Mouse (Mus musculus) kidney, embryonic 15.5 days (tissue): ENCODE results near the gene Cacnb4. TPM values are rescaled to one million over a fixed set of nuclear protein-coding genes. Genes with fewer than 3 reads are reported as not detected.

ENCODE experiments used
- ATAC-seq: fragments of 200-750 bp; cut with Nextera tagmentation; replicated peaks from 2 replicates; pipeline ENCODE4 v1.8.0; 2017; ENCODE audit warnings: moderate TSS enrichment; ENCODE audit not compliant: low FRiP score
- H3K27ac ChIP-seq: fragments of 300-500 bp; sonication (generic); 2 replicates; pipeline ENCODE4 v1.5.1; 2015; ENCODE audit warnings: mild to moderate bottlenecking, inconsistent platforms
- H3K27me3 ChIP-seq: fragments of 300-500 bp; sonication (generic); 2 replicates; pipeline ENCODE4 v1.6.1; 2015; ENCODE audit warnings: inconsistent platforms
- H3K36me3 ChIP-seq: fragments of 300-500 bp; sonication (generic); 2 replicates; pipeline ENCODE4 v1.6.1; 2015; ENCODE audit warnings: inconsistent platforms
- H3K4me1 ChIP-seq: fragments of 300-500 bp; sonication (generic); 2 replicates; pipeline ENCODE4 v1.6.1; 2015; ENCODE audit warnings: inconsistent platforms
- H3K4me2 ChIP-seq: fragments of 300-500 bp; sonication (generic); 2 replicates; pipeline ENCODE4 v1.6.1; 2015; ENCODE audit warnings: moderate library complexity, mild to moderate bottlenecking, inconsistent platforms
- H3K4me3 ChIP-seq: fragments of 300-500 bp; sonication (generic); replicated peaks from 2 replicates; pipeline ENCODE4 v1.5.1; 2015; ENCODE audit warnings: mild to moderate bottlenecking, inconsistent platforms
- H3K9ac ChIP-seq: fragments of 300-500 bp; sonication (generic); 2 replicates; pipeline ENCODE4 v1.6.1; 2015; ENCODE audit warnings: mild to moderate bottlenecking, inconsistent platforms
- H3K9me3 ChIP-seq: fragments of 300-500 bp; sonication (generic); replicated peaks from 2 replicates; pipeline ENCODE4 v1.6.1; 2016; ENCODE audit warnings: inconsistent platforms
- WGBS: fragments of 180-500 bp; shearing (Covaris S2); methylation state at CpG from one replicate; pipeline ENCODE4 v1.1.7; 2015; ENCODE audit warnings: mixed read lengths; 5-methylcytosine and 5-hydroxymethylcytosine counted together
- polyA plus RNA-seq: library from polyadenylated mRNA; unstranded; fragments of >200 nt; fragmentation: Nextera tagmentation; extraction: Ambion mirVana; gene quantifications from 2 replicates; pipeline ENCODE4 v1.2.1, GENCODE M21; 2015

Cacnb4 gene
- polyA plus RNA-seq, 1 experiment from 2014 or later: 3.7 TPM

GRCm38 (mm10) chr2:52423611-52424247 lies 252.9 kb downstream of the Cacnb4 start:
- H3K27me3 ChIP-seq: no peaks in the 10 kb centered on the region
- ATAC-seq: no peak
- peak overlapping the region; percentile 81 for H3K4me2 ChIP-seq
- H3K27ac ChIP-seq: peak overlapping the region; percentile 43; the same call in 1 of the 2 replicates
- peak overlapping the region; percentile 98 for H3K4me3 ChIP-seq
- no peaks in the 10 kb centered on the region for H3K36me3 ChIP-seq
- 1% methylated on average over 16 of the region's 16 CpGs for WGBS
- H3K9ac ChIP-seq: peak overlapping the region; percentile 94
- no peaks in the 10 kb centered on the region for H3K9me3 ChIP-seq
- peaks cover 43% of the 10 kb centered on the region for H3K4me1 ChIP-seq

DNA sequence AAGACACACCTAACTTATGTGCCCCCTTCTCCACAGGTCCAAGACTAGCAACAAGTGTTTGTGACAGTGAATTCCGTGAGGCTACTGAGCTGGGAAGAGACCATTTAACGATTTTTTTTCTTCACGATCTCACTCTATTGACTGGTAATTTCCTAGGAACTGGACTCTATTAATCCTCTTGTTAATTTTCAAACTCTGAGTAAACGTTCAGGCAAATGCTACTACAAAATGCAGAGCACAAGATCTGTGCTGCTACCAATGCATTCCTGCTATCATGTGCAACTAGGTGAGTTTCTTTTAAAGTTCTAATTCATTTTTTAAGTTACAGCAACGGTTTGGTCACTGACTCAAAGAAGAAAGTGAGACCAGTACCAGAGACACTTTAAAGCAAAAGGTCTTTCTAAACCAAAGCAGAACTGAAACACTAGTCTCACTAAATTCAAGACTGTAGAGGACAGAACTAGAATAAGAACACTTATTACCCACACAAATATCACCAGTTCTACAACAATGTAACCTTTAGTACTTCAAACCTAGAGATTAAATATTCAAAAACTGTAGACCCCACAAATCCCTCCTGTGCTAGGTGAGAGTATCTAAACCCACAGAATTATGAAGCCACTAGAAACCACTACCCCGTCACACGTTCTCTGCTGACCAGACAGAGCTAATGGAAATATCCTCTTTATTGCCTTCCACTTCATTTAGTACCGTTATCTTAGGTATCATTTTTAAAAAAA lies 253.6 kb downstream of the Cacnb4 start:
- peaks cover 43% of the 10 kb centered on the region for H3K4me1 ChIP-seq
- H3K27ac ChIP-seq: 0 out of 2 replicates have a peak overlapping the region, but pooled peaks have one; percentile 24
- no peaks in the 10 kb centered on the region for H3K36me3 ChIP-seq
- peak overlapping the region; percentile 81 for H3K4me2 ChIP-seq
- no peaks in the 10 kb centered on the region for H3K27me3 ChIP-seq
- no peak for ATAC-seq
- WGBS: 37% methylated on average over 8 of the region's 8 CpGs
- no peaks in the 10 kb centered on the region for H3K9me3 ChIP-seq
- H3K9ac ChIP-seq: peak overlapping the region; percentile 94; the same call in 1 of the 2 replicates
- H3K4me3 ChIP-seq: peak overlapping the region; percentile 98

- 50% methylated on average over 6 of the region's 6 CpGs for WGBS
- no peak overlapping the region for H3K9ac ChIP-seq
- peak overlapping the region; percentile 43; the same call in 1 of the 2 replicates for H3K27ac ChIP-seq
- H3K9me3 ChIP-seq: no peaks in the 10 kb centered on the region; the same call in 1 of the 2 replicates
- H3K36me3 ChIP-seq: peaks cover 9% of the 10 kb centered on the region
- H3K4me1 ChIP-seq: peaks cover 43% of the 10 kb centered on the region
- H3K27me3 ChIP-seq: no peaks in the 10 kb centered on the region
- H3K4me2 ChIP-seq: no peak overlapping the region; the same call in 1 of the 2 replicates
- no peak overlapping the region for H3K4me3 ChIP-seq
- ATAC-seq: no peak
Measured at GRCm38 (mm10) chr2:52421197-52421596, 255.4 kb downstream of the Cacnb4 start.

- Histone ChIP-seq H3K9me3 (no peaks in the 10 kb centered on the region; the same call in 1 of the 2 replicates), H3K27me3 (no peaks in the 10 kb centered on the region), H3K36me3 (peaks cover 20% of the 10 kb centered on the region), H3K4me1 (peaks cover 39% of the 10 kb centered on the region), H3K27ac (no peak overlapping the region), H3K4me3 (no peak overlapping the region), H3K4me2 (no peak overlapping the region), H3K9ac (no peak overlapping the region)
- 86% methylated on average over 7 of the region's 7 CpGs for WGBS
- no peak for ATAC-seq
Measured at GRCm38 (mm10) chr2:52420001-52420710, 256.5 kb downstream of the Cacnb4 start.

- WGBS: 75% methylated on average over 6 of the region's 6 CpGs
- no peaks in the 10 kb centered on the region; the same call in 1 of the 2 replicates for H3K9me3 ChIP-seq
- ATAC-seq: no peak
Measured at GRCm38 (mm10) chr2:52419295-52419694, 257.3 kb downstream of the Cacnb4 start.

DNA sequence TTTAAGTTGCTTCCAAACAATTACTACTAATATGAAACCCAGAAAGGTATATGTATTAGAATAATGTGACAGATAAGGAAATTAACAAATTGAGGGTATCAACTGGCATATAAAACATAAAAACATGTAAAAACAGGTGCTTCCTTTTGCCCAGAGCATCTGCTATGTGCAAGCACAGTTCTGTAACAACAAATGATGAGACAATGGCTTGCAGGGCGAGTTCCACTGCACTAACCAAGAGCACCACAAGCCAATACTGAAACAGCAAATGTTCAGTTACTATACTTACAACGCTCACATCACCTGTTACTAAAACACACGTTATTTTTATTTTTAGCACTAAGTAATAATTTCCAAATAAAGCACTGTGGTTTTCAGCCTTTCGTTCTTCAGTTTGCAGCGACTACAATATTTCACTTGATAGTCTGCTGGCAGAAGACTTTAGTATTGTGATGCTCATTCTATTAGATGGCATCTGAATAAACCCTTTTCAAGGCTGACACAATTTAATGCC lies 264.1 kb downstream of the Cacnb4 start:
- Histone ChIP-seq H3K4me2 (no peak overlapping the region), H3K36me3 (peaks cover 85% of the 10 kb centered on the region), H3K27ac (no peak overlapping the region), H3K4me1 (no peaks in the 10 kb centered on the region), H3K9ac (no peak overlapping the region), H3K9me3 (peaks cover 22% of the 10 kb centered on the region), H3K27me3 (no peaks in the 10 kb centered on the region), H3K4me3 (no peak overlapping the region)
- ATAC-seq: no peak
- 97% methylated on average over 5 of the region's 5 CpGs for WGBS

More at GRCm38 (mm10) chr2:52419295-52419694, 257.3 kb downstream of the Cacnb4 start:
- Histone ChIP-seq H3K36me3 (peaks cover 27% of the 10 kb centered on the region), H3K9ac (no peak overlapping the region), H3K4me2 (no peak overlapping the region), H3K27me3 (no peaks in the 10 kb centered on the region), H3K4me3 (no peak overlapping the region), H3K4me1 (peaks cover 39% of the 10 kb centered on the region), H3K27ac (no peak overlapping the region)

DNA sequence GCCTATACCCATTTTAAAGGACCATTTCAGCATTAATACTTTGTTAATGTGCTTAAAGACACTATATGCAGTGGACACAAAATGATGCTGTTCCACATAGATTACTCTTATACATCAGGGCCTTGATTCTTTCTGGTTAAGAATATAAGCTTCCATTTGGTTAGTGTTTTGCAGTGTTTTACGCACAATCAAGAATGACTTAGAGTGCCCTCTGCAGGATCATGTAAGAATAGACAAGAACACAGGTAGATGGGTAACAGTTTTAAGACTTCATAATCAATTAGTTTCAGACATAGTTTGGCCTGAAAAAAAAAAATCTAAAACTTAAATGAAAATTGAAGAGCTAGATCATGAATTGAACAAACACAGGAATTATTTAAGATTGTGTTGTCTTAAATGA lies 270.2 kb downstream of the Cacnb4 start:
- H3K36me3 ChIP-seq: peaks cover 85% of the 10 kb centered on the region
- H3K9me3 ChIP-seq: peaks cover 22% of the 10 kb centered on the region
- no peaks in the 10 kb centered on the region for H3K4me1 ChIP-seq
- H3K27ac ChIP-seq: no peak overlapping the region
- no peak for ATAC-seq
- no peak overlapping the region for H3K9ac ChIP-seq
- 87% methylated on average over 1 of the region's 1 CpGs for WGBS
- no peak overlapping the region for H3K4me2 ChIP-seq
- no peaks in the 10 kb centered on the region for H3K27me3 ChIP-seq
- no peak overlapping the region for H3K4me3 ChIP-seq

GRCm38 (mm10) chr2:52405238-52405637 lies 271.4 kb downstream of the Cacnb4 start:
- H3K36me3 ChIP-seq: peaks cover 79% of the 10 kb centered on the region
- no peaks in the 10 kb centered on the region for H3K27me3 ChIP-seq
- no peak overlapping the region for H3K4me2 ChIP-seq
- H3K27ac ChIP-seq: no peak overlapping the region
- WGBS: 97% methylated on average over 5 of the region's 5 CpGs
- no peak overlapping the region for H3K9ac ChIP-seq
- H3K4me3 ChIP-seq: no peak overlapping the region
- no peak for ATAC-seq
- H3K4me1 ChIP-seq: no peaks in the 10 kb centered on the region
- H3K9me3 ChIP-seq: peaks cover 10% of the 10 kb centered on the region

DNA sequence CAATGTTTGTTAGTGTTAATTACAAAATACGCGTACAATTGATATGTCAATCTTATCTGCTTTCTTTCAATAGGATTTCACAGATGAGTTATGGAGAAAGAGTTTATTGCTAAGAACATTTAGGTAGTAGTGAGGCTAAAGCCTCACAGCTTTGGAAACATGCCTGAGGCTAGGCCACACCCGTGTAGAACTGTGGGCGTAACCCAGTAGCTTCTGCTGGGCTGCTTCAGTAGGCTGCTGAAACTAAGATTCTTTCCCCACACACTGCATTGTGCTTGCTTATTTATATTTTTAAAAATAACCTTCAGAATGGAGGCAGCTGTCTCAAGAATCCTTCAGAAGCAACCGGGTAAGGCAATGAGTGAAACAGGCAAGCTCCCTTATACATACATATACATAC lies 282.1 kb downstream of the Cacnb4 start:
- no peak overlapping the region for H3K4me3 ChIP-seq
- no peak overlapping the region for H3K4me2 ChIP-seq
- WGBS: 85% methylated on average over 5 of the region's 5 CpGs
- H3K36me3 ChIP-seq: peaks cover 6% of the 10 kb centered on the region
- H3K9me3 ChIP-seq: no peaks in the 10 kb centered on the region
- no peaks in the 10 kb centered on the region for H3K4me1 ChIP-seq
- H3K9ac ChIP-seq: no peak overlapping the region
- no peaks in the 10 kb centered on the region for H3K27me3 ChIP-seq
- H3K27ac ChIP-seq: no peak overlapping the region
- ATAC-seq: no peak

DNA sequence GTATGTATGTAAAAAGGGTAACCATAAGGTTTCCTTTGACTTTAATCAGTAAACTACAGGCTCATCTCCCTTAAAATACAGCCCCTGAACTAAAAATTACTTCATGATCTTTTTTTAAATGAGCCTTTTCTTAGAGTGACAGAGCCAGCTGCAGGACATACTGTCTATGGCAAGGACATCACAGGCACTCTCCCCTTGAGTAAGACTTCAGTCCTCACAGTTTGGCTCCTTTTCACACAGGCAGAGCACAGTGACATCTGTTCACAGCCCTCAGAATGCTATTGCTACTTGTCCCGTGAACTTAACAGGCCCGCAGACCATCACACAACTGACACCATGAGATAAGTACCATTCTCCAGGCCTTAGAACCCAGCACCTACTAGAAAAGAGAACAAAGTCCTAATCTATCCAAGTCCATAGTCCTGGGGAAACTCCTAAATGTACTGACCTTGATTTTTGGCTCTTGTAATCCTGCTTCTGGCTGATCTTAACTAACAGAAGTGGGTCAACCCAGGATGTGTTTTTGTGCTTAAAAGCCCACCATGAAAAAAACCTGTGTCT lies 286.1 kb downstream of the Cacnb4 start:
- no peak for ATAC-seq
- Histone ChIP-seq H3K9ac (no peak overlapping the region), H3K4me1 (peaks cover 6% of the 10 kb centered on the region; the same call in 1 of the 2 replicates), H3K27me3 (no peaks in the 10 kb centered on the region), H3K4me2 (no peak overlapping the region), H3K9me3 (no peaks in the 10 kb centered on the region), H3K36me3 (no peaks in the 10 kb centered on the region), H3K4me3 (no peak overlapping the region), H3K27ac (no peak overlapping the region)
- 59% methylated on average over 2 of the region's 2 CpGs for WGBS

DNA sequence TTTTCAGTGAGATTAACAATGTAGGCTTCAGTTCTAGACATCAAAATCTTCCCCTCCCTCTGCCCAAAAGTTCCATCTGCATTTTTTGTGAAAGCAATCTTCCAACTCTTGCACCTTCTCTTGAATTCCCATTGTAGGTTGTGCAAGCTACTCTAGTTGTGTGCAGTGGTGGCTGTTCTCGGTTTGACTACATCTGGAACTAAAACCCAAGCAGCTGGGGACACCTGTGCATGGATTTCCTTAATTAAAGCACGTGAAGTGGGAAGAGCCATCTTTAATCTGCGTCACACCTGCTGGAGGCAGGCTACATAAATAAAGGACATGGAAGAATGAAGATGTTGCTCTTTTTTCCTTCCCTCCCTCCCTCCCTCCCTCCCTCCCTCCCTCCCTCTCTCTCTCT lies 286.7 kb downstream of the Cacnb4 start:
- Histone ChIP-seq H3K4me1 (peaks cover 6% of the 10 kb centered on the region; the same call in 1 of the 2 replicates), H3K36me3 (no peaks in the 10 kb centered on the region), H3K9me3 (no peaks in the 10 kb centered on the region), H3K27me3 (no peaks in the 10 kb centered on the region), H3K9ac (no peak overlapping the region), H3K27ac (no peak overlapping the region), H3K4me2 (no peak overlapping the region), H3K4me3 (no peak overlapping the region)
- ATAC-seq: no peak
- WGBS: 68% methylated on average over 3 of the region's 3 CpGs
